In the genomic region with DNA sequence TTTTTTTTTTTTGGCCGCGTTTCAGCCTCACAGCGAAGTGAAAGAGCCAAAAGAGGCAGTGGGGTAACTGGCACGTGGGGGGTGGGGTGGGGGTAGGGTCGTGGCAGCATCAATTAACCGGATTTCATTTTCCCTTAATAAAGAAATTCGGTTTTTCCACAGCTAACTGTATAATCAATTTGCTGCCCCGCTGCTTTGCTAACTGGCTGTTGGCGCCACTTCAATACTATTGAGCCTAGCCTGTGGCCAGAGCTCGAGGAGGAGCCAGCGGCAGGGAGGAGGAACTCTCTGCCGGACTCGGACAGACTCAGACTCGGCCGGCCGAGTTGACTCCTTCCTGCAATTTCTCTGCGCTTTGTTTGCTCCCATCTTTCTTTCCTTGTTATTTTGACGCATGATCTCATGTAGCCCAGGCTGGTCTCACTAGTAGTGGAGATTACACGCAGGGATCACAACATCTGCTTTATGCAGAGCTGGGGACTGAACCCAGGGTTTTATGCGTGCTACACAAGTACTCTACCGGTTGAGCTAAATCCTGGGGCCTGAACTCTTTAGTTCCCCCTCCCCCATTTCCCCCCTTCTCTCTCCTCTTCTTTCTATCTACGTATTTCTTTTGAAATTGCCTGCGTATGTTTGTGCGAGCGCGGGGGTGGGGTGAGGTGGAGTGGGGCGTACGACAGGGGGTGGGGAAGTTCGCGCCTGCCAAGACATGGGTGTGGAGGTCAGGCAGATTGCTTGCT, we compare ENCODE assay signal across 8 mouse cellular contexts.
DNase-seq lines count a peak whose midpoint lies in the region; ATAC-seq and TF ChIP-seq lines count a peak whose summit lies in the region.

No protein-coding gene starts in this region.

- peak overlapping the region; percentile 57 for H3K4me2 ChIP-seq in embryonic facial prominence, embryonic 14.5 days (ENCODE audit: low read depth, low read length)

- H3K27ac ChIP-seq in embryonic facial prominence, embryonic 14.5 days (replicated peaks; ENCODE audit: low read depth, low read length) = peak overlapping the region; percentile 74
- H3K27ac ChIP-seq in heart, embryonic 10.5 days = peak overlapping the region; percentile 77
- peak overlapping the region; percentile 69 for H3K27ac ChIP-seq in liver, adult 2 months (replicated peaks; ENCODE audit: insufficient read depth, low read depth, low read length)

- no peaks in the 10 kb centered on the region for H3K9me3 ChIP-seq in embryonic facial prominence, embryonic 14.5 days (ENCODE audit: control insufficient read depth, low read length)
- no peaks in the 10 kb centered on the region for H3K9me3 ChIP-seq in heart, embryonic 10.5 days

- H3K4me3 ChIP-seq in embryonic facial prominence, embryonic 14.5 days (ENCODE audit: low read depth, low read length) = peak overlapping the region; percentile 37
- H3K4me3 ChIP-seq in heart, embryonic 10.5 days = peak overlapping the region; percentile 61
- H3K4me3 ChIP-seq in liver, adult 2 months (ENCODE audit: insufficient read depth, low read depth, low read length) = peak overlapping the region; percentile 58

- no peak for TF ChIP-seq POLR2A in liver, adult 2 months (IDR thresholded peaks at IDR 0.05; ENCODE audit: extremely low read depth, insufficient read depth, low read length)

- no peaks in the 10 kb centered on the region for H3K36me3 ChIP-seq in embryonic facial prominence, embryonic 14.5 days (ENCODE audit: control insufficient read depth, insufficient read depth, low read length)
- no peaks in the 10 kb centered on the region for H3K36me3 ChIP-seq in heart, embryonic 10.5 days
- H3K36me3 ChIP-seq in liver, adult 2 months (ENCODE audit: control insufficient read depth, insufficient read depth, low read length) = no peaks in the 10 kb centered on the region

- TF ChIP-seq CTCF in liver, adult 2 months (IDR thresholded peaks at IDR 0.05; ENCODE audit: low read depth, low read length) = no peak

- WGBS in embryonic facial prominence, embryonic 14.5 days = 7% methylated on average over 30 of the region's 30 CpGs
- WGBS in heart, embryonic 10.5 days = 7% methylated on average over 30 of the region's 30 CpGs
- whole genome bisulfite sequencing in liver, adult 2 months = 1% methylated on average over 30 of the region's 30 CpGs

- H3K4me1 ChIP-seq in embryonic facial prominence, embryonic 14.5 days (ENCODE audit: control insufficient read depth, insufficient read depth, low read length) = peaks cover 13% of the 10 kb centered on the region; the same call in 1 of the 2 replicates
- peaks cover 8% of the 10 kb centered on the region for H3K4me1 ChIP-seq in heart, embryonic 10.5 days
- peaks cover 4% of the 10 kb centered on the region; the same call in 1 of the 2 replicates for H3K4me1 ChIP-seq in liver, adult 2 months (ENCODE audit: control insufficient read depth, insufficient read depth, low read length)

- peak; percentile 79 for ATAC-seq in embryonic facial prominence, embryonic 14.5 days (ENCODE audit: low read depth)
- peak; percentile 80 for ATAC-seq in monocyte, adult 5-6 weeks (replicated peaks; ENCODE audit: insufficient number of reproducible peaks, low FRiP score, low TSS enrichment, poor library complexity, severe bottlenecking)

- H3K27me3 ChIP-seq in embryonic facial prominence, embryonic 14.5 days (replicated peaks; ENCODE audit: control insufficient read depth, insufficient read depth, low read length) = no peaks in the 10 kb centered on the region
- H3K27me3 ChIP-seq in heart, embryonic 10.5 days (ENCODE audit: insufficient read depth, poor library complexity, severe bottlenecking) = no peaks in the 10 kb centered on the region
- no peaks in the 10 kb centered on the region for H3K27me3 ChIP-seq in liver, adult 2 months (ENCODE audit: control insufficient read depth, insufficient read depth, low read length)

- DNase-seq in B cell, adult 2 months = peak; percentile 58 to 63
- DNase-seq in adrenal gland, postnatal 25 days = peak; percentile 66
- DNase-seq in embryonic facial prominence, embryonic 14.5 days (ENCODE audit: low spot score) = peak; percentile 87
- DNase-seq in heart, embryonic 10.5 days (ENCODE audit: low spot score) = peak; percentile 80
- peak; percentile 65 for DNase-seq in kidney, adult 9 months
- DNase-seq in liver, adult 2 months (ENCODE audit: extremely low read depth, low read depth, low spot score) = peak; percentile 70
- DNase-seq in spleen, postnatal 4 days (ENCODE audit: low spot score in 2 of 2) = peak; percentile 36 to 69

- H3K79me2 ChIP-seq in liver, adult 2 months (ENCODE audit: control insufficient read depth, insufficient read depth, low read length) = no peaks in the 10 kb centered on the region

- peak overlapping the region; percentile 53 for H3K9ac ChIP-seq in embryonic facial prominence, embryonic 14.5 days (ENCODE audit: low read depth, low read length)
- peak overlapping the region; percentile 76 for H3K9ac ChIP-seq in liver, adult 2 months (ENCODE audit: low read depth, low read length)

Comparison
In these comparisons a context has a peak if more than half of its experiments do, and no peak if none do; other contexts are left out.
1. Peak in every context shown above with its lines: DNase-seq, ATAC-seq, H3K4me3 ChIP-seq and H3K27ac ChIP-seq.